Mouse (Mus musculus) right cerebral cortex, postnatal 10 days (tissue): ENCODE results near the gene Snrpf.

Source experiments
- DNase-seq, 2 experiments: peaks; one replicate each; pipeline ENCODE4 v3.0.0; 2021; ENCODE audit warnings: low spot score in 2 of 2

Gene Snrpf

GRCm38 (mm10) chr10:93589281-93589848 lies at the start of gene Snrpf:
Gene Snrpf, minus strand, starts transcription at chr10:93589706.
- DNase-seq: peak; percentile 95

DNA sequence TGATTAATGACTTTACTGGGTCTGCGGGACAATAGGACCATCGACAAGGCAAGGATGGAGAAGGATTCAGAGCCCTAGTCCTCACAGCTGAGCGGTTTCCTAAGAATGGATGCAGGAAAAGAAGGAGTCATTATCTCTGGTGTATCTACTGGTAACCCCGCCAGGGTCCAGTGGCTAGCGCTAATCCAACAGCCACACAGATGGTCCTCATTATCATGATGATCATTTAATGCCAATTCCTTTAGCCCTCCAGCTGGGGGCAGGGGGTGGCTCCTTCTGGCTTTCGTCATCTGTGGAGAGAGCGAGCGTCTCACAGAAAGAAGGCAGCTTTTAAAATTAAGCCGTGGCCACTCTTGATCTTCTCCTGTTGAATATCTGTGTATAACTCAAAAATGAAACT lies 46.4 kb upstream of the Snrpf start:
- DNase-seq: no peak

DNA sequence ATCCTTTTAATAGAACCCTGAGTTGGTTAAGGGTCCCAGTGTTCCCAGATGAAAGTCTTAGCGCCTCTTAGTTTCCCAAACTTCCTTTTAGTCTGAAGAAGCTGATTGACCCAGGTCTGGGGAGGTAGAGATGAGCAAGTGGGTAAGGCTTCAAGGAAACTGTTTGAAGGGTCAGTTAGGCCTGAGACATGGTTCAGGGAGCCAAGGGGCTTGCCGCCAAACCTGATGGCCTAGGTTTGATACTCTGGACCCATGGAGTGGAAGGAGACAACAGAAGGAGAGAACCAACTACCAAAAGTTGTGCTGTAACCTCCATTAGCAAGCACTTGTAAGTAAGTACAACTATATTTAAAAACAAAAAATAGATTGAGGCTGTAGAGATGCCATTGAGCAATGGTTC lies 44.5 kb upstream of the Snrpf start:
- DNase-seq: no peak

DNA sequence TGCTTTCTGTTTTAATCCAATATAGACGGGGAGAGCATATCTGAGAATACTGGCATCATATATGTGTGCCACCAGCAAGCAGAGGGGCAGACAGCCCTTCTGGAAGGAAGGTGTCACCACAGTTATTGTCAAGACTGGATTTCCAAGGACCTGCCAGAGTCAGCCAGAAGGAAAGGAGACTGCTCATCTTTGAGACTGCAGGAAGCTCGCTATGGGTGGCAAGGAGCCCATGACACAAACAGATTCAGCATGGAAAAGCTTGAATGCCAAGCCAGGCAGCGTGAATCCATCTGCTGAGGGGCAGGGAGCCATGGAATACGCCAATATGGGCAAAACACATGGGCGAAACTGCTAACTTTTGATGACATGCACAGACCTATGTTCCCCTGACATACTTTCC lies 44.1 kb upstream of the Snrpf start:
- DNase-seq: peak; percentile 72 to 79

DNA sequence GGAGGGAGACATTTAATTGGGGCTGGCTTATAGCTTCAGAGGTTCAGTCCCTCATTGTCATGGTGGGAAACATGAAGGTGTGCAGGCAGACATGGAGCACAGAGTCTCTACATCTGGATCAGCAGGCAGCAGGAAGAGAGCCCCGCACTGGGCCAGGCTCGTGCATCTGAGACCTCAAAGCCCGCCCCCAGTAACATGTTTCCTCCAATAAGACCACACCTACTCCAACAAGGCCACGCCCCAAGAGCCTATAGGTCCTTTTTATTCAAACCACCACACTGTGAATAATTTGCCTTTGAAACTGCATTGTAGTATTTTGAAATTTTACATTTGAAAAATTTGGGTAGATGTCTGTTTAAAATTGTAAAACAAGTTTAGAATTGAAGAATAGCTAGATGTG lies 42.6 kb upstream of the Snrpf start:
- no peak for DNase-seq

- DNase-seq: no peak
Measured at GRCm38 (mm10) chr10:93630310-93630709, 40.8 kb upstream of the Snrpf start.

GRCm38 (mm10) chr10:93624151-93624550 lies 34.6 kb upstream of the Snrpf start:
- DNase-seq: no peak

GRCm38 (mm10) chr10:93623725-93624124 lies 34.2 kb upstream of the Snrpf start:
- DNase-seq: no peak

GRCm38 (mm10) chr10:93620438-93621179 lies 31.1 kb upstream of the Snrpf start:
- DNase-seq: no peak

DNA sequence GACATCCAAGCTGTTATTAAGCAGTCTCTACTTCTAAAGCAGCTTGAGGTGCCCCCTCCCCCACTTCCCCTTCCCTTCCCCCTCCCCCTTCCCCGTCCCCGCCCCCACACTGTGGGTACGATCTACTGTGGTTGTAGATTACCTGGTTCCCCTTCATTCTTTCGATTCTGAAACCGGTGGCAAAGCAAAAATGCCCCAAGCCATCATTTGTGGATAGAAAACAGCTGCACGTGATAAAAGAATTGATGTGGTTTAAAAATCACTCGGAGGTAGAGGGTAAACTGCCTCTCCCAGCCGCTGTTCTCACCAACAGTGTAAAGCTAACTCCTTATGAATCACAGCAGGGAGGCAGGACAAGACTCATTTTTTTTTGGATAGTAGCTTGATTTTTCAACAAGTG lies 25.3 kb upstream of the Snrpf start:
- no peak for DNase-seq

- peak; percentile 52 to 65 for DNase-seq
Measured at GRCm38 (mm10) chr10:93611419-93612007, 22.0 kb upstream of the Snrpf start.

- no peak for DNase-seq
Measured at GRCm38 (mm10) chr10:93610896-93611295, 21.4 kb upstream of the Snrpf start.

DNA sequence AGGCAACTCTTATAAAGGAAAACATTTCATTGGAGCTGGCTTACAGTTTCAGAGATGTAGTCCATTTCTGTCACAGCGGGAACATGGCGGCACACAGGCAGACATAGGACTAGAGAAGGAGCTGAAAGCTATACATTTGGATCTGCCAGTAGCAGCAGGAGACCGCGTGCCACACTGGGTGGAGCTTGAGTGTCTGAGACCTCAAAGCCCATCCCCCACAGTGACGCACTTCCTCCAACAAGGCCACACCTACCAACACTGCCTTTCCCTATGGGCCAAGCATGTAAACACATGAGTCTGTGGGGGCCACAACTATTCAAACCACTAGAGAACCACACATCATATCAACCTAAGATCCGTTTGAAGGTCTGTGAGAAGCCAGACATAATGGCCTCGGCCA lies 19.7 kb upstream of the Snrpf start:
- no peak for DNase-seq

DNA sequence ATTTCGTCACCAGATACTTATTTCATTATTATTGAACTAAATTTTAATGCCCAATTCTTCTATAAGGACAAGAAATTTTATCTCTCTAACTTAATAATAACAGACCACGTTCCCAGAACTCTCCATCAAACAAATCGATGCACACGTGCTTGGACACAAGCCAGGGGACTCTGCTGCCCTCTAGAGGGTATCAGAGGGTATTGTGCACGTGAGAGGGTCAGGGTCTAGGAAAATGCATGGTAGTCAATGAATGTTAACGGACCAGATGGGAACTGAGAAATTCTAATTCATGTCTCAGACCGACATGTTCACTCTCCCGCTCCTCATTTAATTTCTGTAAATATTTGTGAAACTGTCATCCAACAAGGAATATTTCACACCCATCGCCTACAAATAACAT lies 18.5 kb upstream of the Snrpf start:
- DNase-seq: no peak

- no peak for DNase-seq
Measured at GRCm38 (mm10) chr10:93606326-93606725, 16.8 kb upstream of the Snrpf start.

DNA sequence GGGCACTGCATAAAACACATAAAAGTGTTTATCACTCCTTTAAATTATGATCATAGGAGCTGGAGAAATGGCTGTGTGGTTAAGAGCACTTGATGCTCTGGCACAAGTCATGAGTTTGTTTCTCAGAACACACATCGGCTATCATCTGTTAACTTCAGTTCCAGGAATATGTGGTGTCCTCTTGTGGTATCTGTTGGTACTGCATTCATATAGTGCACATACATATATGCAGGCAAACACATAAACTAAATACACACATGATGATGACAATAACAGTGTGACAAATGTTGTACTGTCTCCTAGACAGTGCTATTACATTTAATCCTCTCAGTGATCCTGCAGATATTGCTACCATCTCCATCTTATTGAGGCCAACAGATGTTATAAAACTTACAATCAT lies 13.8 kb upstream of the Snrpf start:
- DNase-seq: no peak

DNA sequence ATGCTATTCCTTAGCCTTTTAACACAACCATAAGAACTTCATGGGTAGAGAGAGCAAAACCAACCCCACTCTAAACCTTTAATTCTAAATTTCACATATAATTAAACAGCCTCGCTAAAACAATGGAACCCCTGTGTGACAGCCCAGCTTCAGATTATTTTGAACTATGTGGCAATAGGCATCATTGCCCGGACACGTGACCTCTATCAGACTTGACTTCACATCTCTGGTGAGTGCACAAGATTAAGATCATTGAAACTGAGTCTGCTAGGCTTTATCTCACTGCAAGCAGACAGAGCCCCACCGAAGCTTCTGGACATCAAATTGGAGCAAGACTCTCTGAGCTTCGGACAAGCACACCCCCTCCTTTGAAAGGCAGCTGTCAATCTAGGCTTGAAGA lies 12.8 kb upstream of the Snrpf start:
- no peak for DNase-seq

DNA sequence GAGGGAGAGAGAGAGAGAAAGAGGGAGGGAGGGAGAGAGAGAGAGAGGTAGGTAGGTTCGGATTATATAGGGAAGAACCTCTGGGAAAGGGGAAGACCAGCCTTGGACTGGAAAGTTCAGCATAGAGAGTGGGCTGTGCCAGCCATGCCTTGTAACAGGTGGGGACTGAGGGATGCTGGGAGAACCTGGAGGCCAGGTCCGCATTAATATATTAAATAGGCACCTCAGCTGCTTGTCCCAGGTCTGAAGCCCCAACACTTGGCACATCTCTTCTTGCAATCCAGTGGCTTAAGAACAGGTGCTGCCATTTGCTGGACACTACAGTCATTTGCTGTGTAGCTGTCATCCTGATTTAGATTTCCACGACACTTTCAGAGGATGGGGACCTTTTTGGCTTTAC lies 7.1 kb upstream of the Snrpf start:
- no peak for DNase-seq

GRCm38 (mm10) chr10:93595831-93596230 lies 6.3 kb upstream of the Snrpf start:
- DNase-seq: no peak

GRCm38 (mm10) chr10:93594022-93594482 lies 4.5 kb upstream of the Snrpf start:
- peak; percentile 93 to 94 for DNase-seq

DNA sequence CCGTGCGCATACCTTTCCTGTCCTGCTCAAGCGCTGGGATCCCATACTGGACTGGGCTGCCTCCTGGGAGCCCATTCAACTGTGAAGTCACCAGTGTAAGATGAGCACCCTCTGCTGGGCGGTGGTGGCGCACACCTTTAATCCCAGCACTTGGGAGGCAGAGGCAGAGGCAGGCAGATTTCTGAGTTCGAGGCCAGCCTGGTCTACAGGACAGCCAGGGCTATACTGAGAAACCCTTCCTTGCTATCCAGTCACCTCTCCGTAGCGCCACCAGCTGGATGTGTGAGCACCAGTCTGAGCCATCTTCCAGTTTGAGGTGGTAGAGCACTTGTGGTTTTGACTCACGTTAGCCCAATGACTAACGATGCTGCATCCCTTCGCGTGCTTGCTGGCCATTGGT lies 3.0 kb upstream of the Snrpf start:
- DNase-seq: no peak

- no peak for DNase-seq
Measured at GRCm38 (mm10) chr10:93588796-93589195, 710 bp downstream of the Snrpf start.

DNA sequence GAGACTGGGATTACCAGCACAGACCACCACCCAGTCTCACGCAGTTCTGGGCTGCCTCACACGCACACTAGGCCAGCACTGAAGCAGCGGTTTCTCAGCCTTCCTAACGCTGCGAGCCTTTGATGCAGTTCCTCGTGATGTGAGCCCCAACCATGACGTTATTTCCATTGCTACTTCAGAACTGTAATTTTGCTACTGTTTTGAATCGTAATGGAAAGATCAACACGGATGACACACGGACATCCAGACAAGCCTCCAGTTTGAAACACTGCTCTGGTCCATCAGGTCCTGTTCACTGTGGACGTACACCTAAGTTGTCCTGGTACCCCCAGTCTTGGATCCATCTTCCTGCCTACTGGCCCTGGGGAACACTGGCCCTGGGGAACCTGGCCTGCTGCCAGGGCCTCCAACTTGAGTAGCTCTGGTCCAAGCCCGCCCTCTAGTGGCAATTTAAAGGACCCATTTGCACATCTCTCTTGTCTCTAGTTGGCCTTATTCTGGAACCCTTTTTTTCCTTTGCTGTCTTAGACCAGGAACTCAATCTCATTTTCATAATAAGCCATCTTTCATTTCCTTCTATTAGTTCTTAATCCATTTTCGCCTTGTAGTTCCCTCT lies 12.1 kb downstream of the Snrpf start:
- DNase-seq: peak; percentile 77 to 85
